Mouse (Mus musculus) T-helper 2 cell (primary cell): ENCODE results near the gene Qrich1.
"Not testable (repeated sequence)": the region's sequence is repeated elsewhere in the genome, so short reads cannot be mapped to it uniquely, and the experiment has no call there.

Experiments
- in situ Hi-C: fragments of 300-600 bp; cut with MboI, MseI; formaldehyde crosslinking; loops from one replicate; pipeline ENCODE4 v1.15.1; 2025; ENCODE audit warnings: high pct_unique_total_duplicates

Gene Qrich1

GRCm38 (mm10) chr9:108579344-108579690 is 62.7 kb downstream of the Qrich1 start:
- in situ Hi-C loops: loop anchor here (5.0 kb wide), 1 partner anchor 68 kb away; the partner anchor contains the start of gene Arih2

DNA sequence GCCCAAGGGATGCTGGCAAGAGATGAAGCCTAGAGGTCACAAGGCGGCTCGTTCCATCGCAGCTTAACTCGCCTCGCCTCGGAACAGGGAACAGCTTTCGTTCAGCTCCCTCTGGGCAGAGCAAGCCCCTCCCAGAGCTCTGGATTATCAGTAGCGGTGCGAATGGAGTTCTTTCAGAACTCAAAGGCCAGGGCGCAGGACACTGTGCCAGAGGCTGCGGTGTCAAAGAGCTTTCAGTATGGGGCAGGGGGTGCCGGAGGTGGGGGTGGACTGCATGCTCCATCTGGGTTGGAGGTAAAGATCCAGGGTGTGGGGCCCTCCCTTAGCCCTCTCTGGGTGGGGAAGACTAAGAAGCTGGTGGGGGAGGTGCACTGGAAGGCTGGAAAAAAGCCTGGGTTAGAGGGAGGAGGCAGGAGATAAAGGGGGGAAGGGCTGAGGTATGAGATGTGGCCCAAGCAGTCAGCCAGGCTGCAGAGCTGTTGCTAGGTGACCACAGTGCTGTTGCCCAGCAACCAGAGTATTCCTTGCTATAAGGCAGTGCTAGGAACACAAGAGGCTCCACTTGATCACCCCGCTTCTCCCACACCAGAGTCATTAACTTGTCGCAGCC is 71.1 kb downstream of the Qrich1 start:
- in situ Hi-C loops: no loop called here

DNA sequence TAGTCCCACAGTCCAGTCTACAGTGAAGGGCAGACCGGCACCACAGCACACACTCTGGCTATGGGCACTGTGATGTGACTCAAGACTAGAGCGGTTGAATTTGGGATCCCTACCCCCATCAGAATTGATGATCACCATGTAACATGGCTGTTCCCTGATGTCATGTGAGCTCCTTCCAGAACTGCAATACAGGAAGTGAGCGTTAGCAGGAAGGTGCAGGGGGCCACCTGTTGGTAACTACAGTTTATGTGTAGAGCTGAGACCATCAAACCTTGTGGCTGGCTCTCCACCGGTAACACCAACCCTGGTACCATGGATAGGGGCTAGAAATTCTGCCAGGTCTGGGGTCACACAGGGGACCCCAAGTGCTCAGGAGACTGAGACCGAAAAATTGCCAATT is 72.6 kb downstream of the Qrich1 start:
- in situ Hi-C loops: no loop called here

GRCm38 (mm10) chr9:108591462-108591861 is 74.9 kb downstream of the Qrich1 start:
- in situ Hi-C loops: no loop called here

DNA sequence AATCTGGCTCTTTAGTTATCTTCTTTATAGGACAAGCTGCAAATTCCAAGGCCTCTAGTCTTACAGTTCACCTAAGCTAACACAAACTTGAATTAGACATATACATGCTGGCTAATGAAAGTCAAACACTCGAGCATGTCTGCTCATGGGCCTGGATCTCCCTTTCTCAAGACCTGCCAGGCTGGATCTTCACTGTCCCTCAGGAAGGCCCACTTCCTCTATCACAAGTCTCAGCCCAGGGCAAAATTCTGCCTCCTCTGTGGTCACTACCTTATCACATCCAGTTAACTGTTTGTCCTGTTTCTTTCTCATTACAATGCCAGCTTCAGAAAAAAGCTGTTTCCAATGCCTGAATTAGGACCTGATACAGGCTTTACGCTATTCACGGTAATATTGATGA is 77.7 kb downstream of the Qrich1 start:
- in situ Hi-C loops: no loop called here

DNA sequence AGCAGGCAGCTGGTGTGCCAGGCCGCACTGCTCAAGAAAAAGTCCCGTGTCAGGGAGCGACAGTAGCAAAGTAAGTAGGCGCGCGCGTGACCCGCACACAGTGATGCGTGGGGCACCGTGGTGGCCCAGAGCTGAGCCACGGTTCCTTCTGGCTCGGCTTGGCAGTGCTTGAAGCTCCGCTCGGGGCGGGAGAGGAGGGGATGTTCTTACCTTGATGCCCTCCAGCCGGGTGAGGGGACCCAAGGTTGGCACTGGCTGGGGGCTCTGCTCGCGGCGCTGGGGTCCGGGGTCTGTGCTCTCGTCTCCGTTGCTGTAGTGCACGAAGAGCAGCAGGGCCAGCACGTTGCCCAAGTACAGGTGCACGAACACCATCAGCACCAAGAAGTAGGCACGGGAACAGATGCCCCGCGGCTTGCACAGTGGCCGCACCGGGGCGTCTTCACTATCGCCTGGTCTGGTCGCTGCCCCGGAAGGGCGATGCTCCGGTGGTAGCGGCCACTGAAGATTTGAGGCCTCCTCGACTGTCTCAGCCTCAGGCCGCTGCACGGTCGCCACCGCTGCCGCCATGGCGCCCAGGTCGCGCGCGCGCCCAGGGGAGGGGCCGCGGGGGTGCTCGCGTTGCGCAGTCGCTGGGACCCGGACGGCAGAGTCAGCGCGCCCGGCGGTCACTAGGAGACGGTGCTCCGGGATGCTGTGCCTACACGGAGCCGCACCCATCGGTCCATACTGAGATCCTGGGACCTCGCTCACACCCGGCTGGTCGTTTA is 80.6 kb downstream of the Qrich1 start, which contains the start of gene P4htm:
Gene P4htm (minus strand): TSS at position 670 of the 767 bp plus-strand sequence.
- in situ Hi-C loops: no loop called here

- in situ Hi-C loops: no loop called here
Measured at GRCm38 (mm10) chr9:108599021-108599566, 82.5 kb downstream of the Qrich1 start.

DNA sequence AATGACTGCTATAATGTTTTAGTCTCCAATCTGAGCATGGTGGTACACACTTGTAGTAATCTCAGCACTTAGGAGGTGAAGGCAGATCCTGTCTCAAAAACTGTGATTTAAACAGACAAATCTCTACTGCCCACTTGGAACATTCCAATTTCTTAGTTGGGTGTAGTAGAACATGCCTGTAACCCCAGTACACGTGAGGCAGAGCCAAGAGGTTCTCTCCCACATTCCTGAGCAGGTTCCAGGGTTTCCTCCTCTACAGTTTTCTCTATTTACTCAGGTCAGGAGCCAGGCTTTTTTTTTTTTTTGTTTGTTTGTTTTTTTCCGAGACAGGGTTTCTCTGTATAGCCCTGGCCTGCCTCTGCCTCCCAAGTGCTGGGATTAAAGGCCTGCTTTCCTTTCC is 83.4 kb downstream of the Qrich1 start:
- in situ Hi-C loops: no loop called here

DNA sequence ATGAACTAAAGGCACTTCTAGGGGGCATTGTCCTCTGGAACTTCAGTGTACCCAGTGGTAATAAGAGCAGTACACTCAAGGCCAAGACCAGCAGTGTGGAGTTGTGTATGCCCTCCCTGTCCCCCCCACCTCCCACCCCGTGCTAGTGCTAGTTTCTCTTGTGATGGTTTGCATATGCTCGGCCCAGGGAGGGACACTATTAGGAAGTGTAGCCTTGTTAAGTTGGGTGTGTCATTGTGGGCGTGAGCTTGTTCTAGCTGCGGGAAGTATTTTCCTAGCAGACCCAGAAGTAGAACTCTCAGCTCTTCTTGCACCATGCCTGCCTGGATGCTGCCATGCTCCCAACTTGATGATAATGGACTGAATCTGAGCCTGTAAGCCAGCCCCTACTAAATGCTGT is 85.4 kb downstream of the Qrich1 start:
- in situ Hi-C loops: no loop called here

DNA sequence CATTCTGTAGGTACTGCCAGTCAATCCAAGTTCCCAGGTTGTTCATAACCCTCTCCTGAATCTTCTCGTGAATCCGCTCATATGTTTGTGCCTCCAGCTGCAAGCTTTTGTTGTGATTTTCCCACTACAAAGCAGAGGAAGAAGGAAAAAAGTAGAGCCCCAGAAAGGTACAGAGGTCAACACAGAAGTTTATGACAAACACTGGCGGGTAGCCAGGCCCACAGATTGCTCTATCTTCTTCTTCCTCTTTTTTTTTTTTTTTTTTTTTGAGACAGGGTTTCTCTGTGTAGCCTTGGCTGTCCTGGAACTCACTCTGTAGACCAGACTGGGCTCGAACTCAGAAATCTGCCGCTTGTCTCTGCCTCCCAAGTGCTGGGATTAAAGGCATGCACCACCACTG is 91.3 kb downstream of the Qrich1 start:
- in situ Hi-C loops: not testable (repeated sequence)

GRCm38 (mm10) chr9:108608889-108609288 is 92.3 kb downstream of the Qrich1 start:
- in situ Hi-C loops: no loop called here
